In genomic region chr1:18668901-18669300, GRCm38 (mm10) we compare ENCODE assay signal across 16 mouse cellular contexts.
"Had no signal": no experiment of that assay in that cellular context is flagged by ENCODE, and none has a peak within 500 bp of the region (broad histone marks: within the 10 kb centered on the region; RNA-seq: fewer than 3 reads in every experiment).

No protein-coding gene starts in this region.

- H3K4me3 ChIP-seq: layer of hippocampus, adult 2 months; limb, embryonic 12.5 days; liver, embryonic 13.5 days; lung, embryonic 15.5 days; midbrain, embryonic 12.5 days; neural tube, embryonic 13.5 days had no signal

- H3K27ac ChIP-seq: layer of hippocampus, adult 2 months; limb, embryonic 12.5 days; liver, embryonic 13.5 days; lung, embryonic 15.5 days; macrophage; midbrain, embryonic 12.5 days; neural tube, embryonic 13.5 days had no signal

- H3K27me3 ChIP-seq: limb, embryonic 12.5 days; liver, embryonic 13.5 days; lung, embryonic 15.5 days; midbrain, embryonic 12.5 days; neural tube, embryonic 13.5 days had no signal

- DNase-seq: kidney, adult 9 months; kidney, postnatal 10 days; kidney, postnatal 4 days; liver; liver, embryonic 13.5 days; liver, postnatal 0 days; lung, postnatal 14 days; retina, postnatal 1 day; spleen, adult 18-20 months; thymus, postnatal 4 days had no signal

- H3K4me1 ChIP-seq: limb, embryonic 12.5 days; liver, embryonic 13.5 days; lung, embryonic 15.5 days; midbrain, embryonic 12.5 days; neural tube, embryonic 13.5 days had no signal

- H3K36me3 ChIP-seq: limb, embryonic 12.5 days; liver, embryonic 13.5 days; lung, embryonic 15.5 days; midbrain, embryonic 12.5 days; neural tube, embryonic 13.5 days had no signal
